Mouse (Mus musculus) R1 (cell line): ENCODE measurements at regions not wholly inside any gene's neighbourhood (a gene's known extent, or its start where the extent isn't known, plus 50 kb on each side); places are given as distances from the start of the nearest gene placed in this dataset.
A peak's percentile ranks its signal among the peaks of the same experiment; 100 is the strongest.

ENCODE experiments used
- DNase-seq: peaks from one replicate; pipeline ENCODE4 v3.0.0-alpha.2; 2018; ENCODE audit warnings: low read depth, low spot score

- DNase-seq = peak; percentile 71
Measured at GRCm38 (mm10) chr10:19412926-19413325, 56.6 kb downstream of the Olig3 start.

- peak; percentile 24 for DNase-seq
Measured at GRCm38 (mm10) chr10:19413935-19414334, 57.6 kb downstream of the Olig3 start.

GRCm38 (mm10) chr10:19414834-19415233, 58.5 kb downstream of the Olig3 start:
- no peak for DNase-seq

GRCm38 (mm10) chr10:19424030-19424429, 67.7 kb downstream of the Olig3 start:
- DNase-seq = no peak

GRCm38 (mm10) chr10:19424961-19425360, 68.6 kb downstream of the Olig3 start:
- no peak for DNase-seq

GRCm38 (mm10) chr10:19426835-19427234, 70.5 kb downstream of the Olig3 start:
- no peak for DNase-seq

- DNase-seq = peak; percentile 81
Measured at GRCm38 (mm10) chr10:19432515-19432914, 76.2 kb downstream of the Olig3 start.

GRCm38 (mm10) chr10:19434661-19435060, 78.3 kb downstream of the Olig3 start:
- no peak for DNase-seq

DNA sequence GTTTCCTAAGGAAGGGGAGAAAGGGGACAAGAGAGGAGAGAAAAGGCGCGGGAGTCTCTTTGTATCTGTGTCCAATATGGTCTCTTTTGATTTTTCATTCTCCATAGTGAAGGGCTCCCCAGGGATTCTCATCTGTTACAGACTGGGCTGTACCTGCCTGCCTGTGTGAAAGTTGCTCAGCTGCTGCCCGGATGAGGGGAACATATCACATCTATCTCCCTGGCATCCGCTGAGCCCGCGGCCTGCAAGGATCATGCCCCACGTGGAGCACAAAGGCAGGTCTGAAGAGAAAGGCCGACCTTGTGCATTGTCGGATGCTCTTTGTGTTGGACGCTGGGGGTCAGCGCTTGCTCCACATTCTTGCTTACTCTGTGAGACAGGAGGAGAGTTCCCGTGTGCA, 85.5 kb downstream of the Olig3 start:
- DNase-seq = peak; percentile 66

- DNase-seq = no peak
Measured at GRCm38 (mm10) chr10:19443516-19443915, 87.2 kb downstream of the Olig3 start.

GRCm38 (mm10) chr10:19448838-19449559, 92.7 kb downstream of the Olig3 start:
- no peak for DNase-seq

DNA sequence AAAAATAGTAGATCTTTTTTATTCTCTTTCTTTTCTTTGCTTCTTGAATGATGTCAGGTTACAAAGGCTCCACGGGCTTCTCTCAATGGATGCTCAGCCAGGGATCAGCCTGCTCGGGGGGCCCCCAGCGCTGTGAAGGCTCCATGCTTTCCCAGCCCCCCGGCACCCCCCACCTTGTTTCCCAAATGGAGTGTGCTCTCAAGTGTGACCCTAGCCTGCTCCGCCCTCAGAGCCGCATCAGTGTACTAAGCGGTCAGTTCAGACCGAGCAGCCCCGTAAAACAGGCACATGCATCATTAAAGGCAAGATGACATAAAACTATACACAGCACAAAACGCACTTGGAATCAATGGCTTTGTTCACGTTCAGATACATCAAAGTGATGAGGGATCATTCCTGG, 102.7 kb downstream of the Olig3 start:
- no peak for DNase-seq

DNA sequence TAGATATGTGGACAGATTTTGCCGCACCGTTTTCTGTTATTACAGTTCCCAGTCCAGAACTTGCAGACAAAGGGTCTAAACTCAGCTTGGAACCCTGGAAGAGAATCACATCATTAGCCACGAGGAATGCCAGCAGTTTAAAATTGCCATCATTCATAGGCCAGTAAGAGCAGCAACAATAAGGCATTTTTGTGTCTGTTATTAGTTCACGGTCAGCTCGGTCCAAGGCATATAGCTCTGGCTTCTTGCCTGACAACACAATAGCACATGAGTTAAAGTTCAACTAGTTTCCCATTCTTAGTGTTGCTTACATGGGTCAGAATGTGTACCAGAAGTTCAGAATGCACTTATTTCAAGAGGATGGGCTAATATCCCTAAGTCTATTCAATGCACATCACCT, 103.4 kb downstream of the Olig3 start:
- DNase-seq = no peak

GRCm38 (mm10) chr10:19460164-19460563, 103.8 kb downstream of the Olig3 start:
- no peak for DNase-seq

DNA sequence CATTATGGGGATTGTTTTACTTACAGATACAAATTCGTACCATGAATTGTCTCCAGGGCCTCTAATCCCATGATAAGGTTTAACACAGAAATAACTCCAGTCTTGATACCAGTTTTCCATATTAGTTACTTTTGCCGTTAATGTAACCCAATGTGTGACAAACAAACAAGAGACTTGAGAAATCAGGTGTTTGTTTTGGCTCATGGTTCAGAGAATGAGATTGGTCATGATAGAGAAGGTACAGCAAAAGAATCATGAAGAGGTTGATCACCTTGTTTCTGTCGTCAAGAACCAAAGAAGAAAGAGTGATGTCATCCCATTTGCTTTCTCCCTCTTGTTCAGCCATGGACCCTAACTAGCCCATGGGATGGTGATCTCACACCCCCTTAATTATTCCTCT, 107.5 kb downstream of the Olig3 start:
- no peak for DNase-seq

- no peak for DNase-seq
Measured at GRCm38 (mm10) chr10:19464504-19464903, 108.2 kb downstream of the Olig3 start.

- DNase-seq = no peak
Measured at GRCm38 (mm10) chr10:19471349-19472040, 115.2 kb downstream of the Olig3 start.

GRCm38 (mm10) chr10:19472066-19472465, 115.7 kb downstream of the Olig3 start:
- no peak for DNase-seq

DNA sequence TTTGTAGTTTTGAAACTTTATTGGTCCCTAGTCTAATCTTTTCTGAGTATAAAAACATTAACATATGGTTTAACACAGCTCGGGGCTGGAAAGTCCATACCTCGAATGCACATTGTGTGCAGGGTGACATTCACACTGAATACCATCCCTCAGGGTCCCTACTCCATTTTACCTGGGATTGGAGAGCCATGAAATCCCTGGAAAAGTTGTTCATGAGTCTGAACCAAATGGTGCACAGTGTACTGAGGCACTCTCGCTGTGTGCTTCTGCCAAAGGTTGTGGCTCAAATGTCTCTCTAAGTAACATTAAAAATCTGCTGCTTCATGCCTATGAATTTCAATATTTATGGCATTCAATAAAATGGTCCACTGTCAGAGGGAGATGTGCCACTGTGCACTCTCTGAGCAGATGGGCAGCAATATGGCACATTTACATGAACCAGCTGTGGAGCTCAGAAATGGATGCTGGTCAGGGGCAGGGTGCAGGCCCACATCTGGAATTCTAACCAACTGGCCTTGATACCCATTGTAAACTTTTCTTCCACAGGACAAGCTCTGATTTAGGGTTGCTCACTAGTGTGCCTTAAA, 116.7 kb downstream of the Olig3 start:
- DNase-seq = no peak

GRCm38 (mm10) chr10:19485537-19486135, 106.1 kb upstream of the Ifngr1 start:
- DNase-seq = no peak

DNA sequence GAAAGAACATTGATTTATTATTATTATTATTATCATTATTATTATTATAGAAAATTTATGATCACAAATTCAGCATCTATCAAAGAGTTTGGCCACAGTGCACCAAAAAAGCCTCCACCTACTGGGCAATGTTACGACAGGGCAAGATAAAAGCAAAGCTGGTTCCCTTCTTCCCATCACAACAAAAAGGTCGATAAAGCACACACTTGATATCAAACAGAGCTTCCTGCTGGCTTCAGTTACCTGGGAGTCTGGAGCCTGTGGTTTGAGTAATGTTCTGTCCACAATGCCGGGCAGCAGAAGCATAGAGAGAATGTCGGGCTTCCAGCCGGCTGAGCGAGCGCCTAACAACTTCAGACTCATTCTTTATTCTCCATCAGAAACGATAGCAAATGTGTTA, 101.2 kb upstream of the Ifngr1 start:
- no peak for DNase-seq
